In genomic region chr19:29365105-29365504, GRCm38 (mm10) we compare ENCODE assay signal across 24 mouse cellular contexts. TPM values are rescaled to one million over a fixed set of nuclear protein-coding genes. Genes with fewer than 3 reads are reported as not detected.
DNase-seq lines count a peak whose midpoint lies in the region; ATAC-seq and TF ChIP-seq lines count a peak whose summit lies in the region.
"Had no signal": no experiment of that assay in that cellular context is flagged by ENCODE, and none has a peak within 500 bp of the region (broad histone marks: within the 10 kb centered on the region; RNA-seq: fewer than 3 reads in every experiment).

No protein-coding gene starts in this region.

- no peak overlapping the region for H3K4me3 ChIP-seq in ES-E14 (ENCODE audit: insufficient read depth in 1 of 2, low read depth in 1 of 2, low read length in 2 of 2, poor library complexity in 1 of 2, severe bottlenecking in 1 of 2)
- H3K4me3 ChIP-seq in hindbrain, embryonic 14.5 days (replicated peaks; ENCODE audit: low read length), result no peak overlapping the region
- H3K4me3 ChIP-seq in neural tube, embryonic 15.5 days (replicated peaks), result no peak overlapping the region
- H3K4me3 ChIP-seq: embryonic facial prominence, embryonic 15.5 days; forebrain, embryonic 10.5 days; hindbrain, embryonic 13.5 days; liver, embryonic 12.5 days; midbrain, embryonic 13.5 days had no signal

- in situ Hi-C loops in ES-E14 (cut with MboI; ENCODE audit: low sequenced_read_pairs in 2 of 2, unreplicated experiment in 2 of 2), result no loop called here

- peak; percentile 21 to 44 for DNase-seq in kidney, postnatal 4 days
- DNase-seq in kidney, postnatal 36 days, result no peak
- DNase-seq in B cell, adult 2 months, result peak; percentile 85 to 90
- peak; percentile 57 for DNase-seq in ES-E14 (ENCODE audit: low read depth, low spot score)
- DNase-seq in naive thymus-derived CD4-positive, alpha-beta T cell, adult 2 months (ENCODE audit: low read depth), result peak; percentile 41
- no peak for DNase-seq in hindbrain, embryonic 14.5 days (ENCODE audit: low spot score)
- DNase-seq: cerebellum, postnatal 10 days; embryo, embryonic 11 days; gastrocnemius, postnatal 25 days; heart, postnatal 10 days; layer of hippocampus, adult 9-11 months; lung, embryonic 14.5 days; right cerebral cortex, postnatal 14 days had no signal

- no peak overlapping the region for H3K4me2 ChIP-seq in hindbrain, embryonic 14.5 days (replicated peaks)
- H3K4me2 ChIP-seq in neural tube, embryonic 15.5 days, result no peak overlapping the region
- H3K4me2 ChIP-seq: embryonic facial prominence, embryonic 15.5 days; hindbrain, embryonic 13.5 days; lung, embryonic 14.5 days; midbrain, embryonic 13.5 days had no signal

- no peaks in the 10 kb centered on the region for H3K27me3 ChIP-seq in hindbrain, embryonic 14.5 days (ENCODE audit: control insufficient read depth, insufficient read depth, low read length)
- H3K27me3 ChIP-seq in neural tube, embryonic 15.5 days (replicated peaks), result no peaks in the 10 kb centered on the region
- H3K27me3 ChIP-seq: embryonic facial prominence, embryonic 15.5 days; liver, embryonic 12.5 days had no signal

- no peaks in the 10 kb centered on the region for H3K9me3 ChIP-seq in ES-E14 (ENCODE audit: control insufficient read depth, insufficient read depth, low read depth, low read length)
- H3K9me3 ChIP-seq in hindbrain, embryonic 14.5 days (ENCODE audit: control insufficient read depth, low read length), result no peaks in the 10 kb centered on the region
- H3K9me3 ChIP-seq in neural tube, embryonic 15.5 days (replicated peaks), result no peaks in the 10 kb centered on the region
- H3K9me3 ChIP-seq: embryonic facial prominence, embryonic 15.5 days; forebrain, embryonic 10.5 days; hindbrain, embryonic 13.5 days; liver, embryonic 12.5 days; midbrain, embryonic 13.5 days had no signal

- H3K27ac ChIP-seq in ES-E14 (ENCODE audit: insufficient read depth, low read depth, low read length, poor library complexity, severe bottlenecking), result no peak overlapping the region
- no peak overlapping the region for H3K27ac ChIP-seq in hindbrain, embryonic 14.5 days
- no peak overlapping the region for H3K27ac ChIP-seq in neural tube, embryonic 15.5 days (replicated peaks)
- H3K27ac ChIP-seq: embryonic facial prominence, embryonic 15.5 days; forebrain, embryonic 10.5 days; hindbrain, embryonic 13.5 days; kidney, postnatal 0 days; liver, embryonic 12.5 days; midbrain, embryonic 13.5 days had no signal

- H3K9ac ChIP-seq in ES-E14 (ENCODE audit: insufficient read depth, low read depth, low read length, poor library complexity, severe bottlenecking), result no peak overlapping the region
- no peak overlapping the region for H3K9ac ChIP-seq in hindbrain, embryonic 14.5 days
- no peak overlapping the region for H3K9ac ChIP-seq in neural tube, embryonic 15.5 days (replicated peaks)
- H3K9ac ChIP-seq: embryonic facial prominence, embryonic 15.5 days; hindbrain, embryonic 13.5 days; liver, embryonic 12.5 days; lung, embryonic 14.5 days; midbrain, embryonic 13.5 days had no signal

- no peaks in the 10 kb centered on the region for H3K36me3 ChIP-seq in ES-E14 (ENCODE audit: control insufficient read depth, insufficient read depth, low read length, poor library complexity, severe bottlenecking)
- H3K36me3 ChIP-seq in hindbrain, embryonic 14.5 days (replicated peaks; ENCODE audit: control insufficient read depth, insufficient read depth), result no peaks in the 10 kb centered on the region
- no peaks in the 10 kb centered on the region for H3K36me3 ChIP-seq in neural tube, embryonic 15.5 days
- H3K36me3 ChIP-seq: embryonic facial prominence, embryonic 15.5 days; forebrain, embryonic 10.5 days; hindbrain, embryonic 13.5 days; liver, embryonic 12.5 days; midbrain, embryonic 13.5 days had no signal

- H3K4me1 ChIP-seq in ES-E14 (ENCODE audit: control insufficient read depth in 2 of 2, insufficient read depth in 2 of 2, low read length in 2 of 2, poor library complexity in 1 of 2), result peaks cover 0 to 6% of the 10 kb centered on the region in 2 experiments; a peak in 2 of 4 replicates
- peaks cover 24% of the 10 kb centered on the region for H3K4me1 ChIP-seq in hindbrain, embryonic 14.5 days (replicated peaks; ENCODE audit: control insufficient read depth, insufficient read depth, low read length)
- peaks cover 30% of the 10 kb centered on the region for H3K4me1 ChIP-seq in neural tube, embryonic 15.5 days

- WGBS in hindbrain, embryonic 14.5 days, result 21% methylated on average over 3 of the region's 3 CpGs
- WGBS in neural tube, embryonic 15.5 days, result 40% methylated on average over 3 of the region's 3 CpGs

- no peak for ATAC-seq in hindbrain, embryonic 14.5 days (ENCODE audit: low FRiP score)
- ATAC-seq in neural tube, embryonic 15.5 days (ENCODE audit: low FRiP score), result no peak
- ATAC-seq: intestine, postnatal 0 days; liver, embryonic 12.5 days; midbrain, embryonic 13.5 days had no signal

TF ChIP-seq in ES-E14, 5 proteins besides CTCF, POLR2A, EP300 and RAD21:
- TF ChIP-seq ZNF384 (IDR thresholded peaks at IDR 0.05; ENCODE audit: low read depth, low read length), result no peak
- no peak for TF ChIP-seq CHD2 (IDR thresholded peaks at IDR 0.05; ENCODE audit: low read depth, low read length)
- no peak for TF ChIP-seq HCFC1 (IDR thresholded peaks at IDR 0.05; ENCODE audit: borderline replicate concordance, insufficient read depth, low read length)
- TF ChIP-seq ZC3H11A (IDR thresholded peaks at IDR 0.05; ENCODE audit: borderline replicate concordance, low read depth, low read length), result no peak
- no peak for TF ChIP-seq MAFK (IDR thresholded peaks at IDR 0.05; ENCODE audit: insufficient read depth, low read depth, low read length)

RNA-seq across cellular contexts. Expression of gene Plgrkt, which starts 2.1 kb away (rescaled TPM):
- 13.6 and 15.7 TPM in 2 replicates for total RNA-seq in ES-E14 (2012; rRNA removed)
- 78.1 and 81.6 TPM in 2 replicates for polyA plus RNA-seq in hindbrain, embryonic 14.5 days (2014; fragmentation: Nextera tagmentation; extraction: Ambion mirVana)
- polyA plus RNA-seq in neural tube, embryonic 15.5 days (2015; fragmentation: Nextera tagmentation; extraction: Ambion mirVana), result 75.7 and 132 TPM in 2 replicates

RNA-seq across cellular contexts. Expression of gene Cd274, which starts 2.1 kb away (rescaled TPM):
- 0.58 and 0.62 TPM in 2 replicates for total RNA-seq in ES-E14 (2012; rRNA removed)
- polyA plus RNA-seq in hindbrain, embryonic 14.5 days (2014; fragmentation: Nextera tagmentation; extraction: Ambion mirVana), result 0.48 and 0.77 TPM in 2 replicates
- 0.81 and 4.5 TPM in 2 replicates for polyA plus RNA-seq in neural tube, embryonic 15.5 days (2015; fragmentation: Nextera tagmentation; extraction: Ambion mirVana)
- polyA plus RNA-seq: limb, embryonic 11.5 days had no signal

RNA-seq across cellular contexts. Expression of gene Rln1, which starts 30.6 kb away (rescaled TPM):
- total RNA-seq in ES-E14 (2012; rRNA removed), result 3.4 and 4.1 TPM in 2 replicates
- polyA plus RNA-seq in hindbrain, embryonic 14.5 days (2014; fragmentation: Nextera tagmentation; extraction: Ambion mirVana), result 3.2 and 4.4 TPM in 2 replicates
- polyA plus RNA-seq in neural tube, embryonic 15.5 days (2015; fragmentation: Nextera tagmentation; extraction: Ambion mirVana), result 3.6 and 4.5 TPM in 2 replicates
- total RNA-seq: gastrocnemius, postnatal 25 days; heart, postnatal 10 days had no signal
- polyA plus RNA-seq: intestine, postnatal 0 days; limb, embryonic 11.5 days; liver, embryonic 12.5 days; lung, embryonic 14.5 days; macrophage had no signal

RNA-seq across cellular contexts. Expression of gene Insl6, which starts 39.9 kb away (rescaled TPM):
- 1.7 and 3.2 TPM in 2 replicates for total RNA-seq in ES-E14 (2012; rRNA removed)
- polyA plus RNA-seq in hindbrain, embryonic 14.5 days (2014; fragmentation: Nextera tagmentation; extraction: Ambion mirVana), result 1.7 and 1.8 TPM in 2 replicates
- 1.7 and 3.2 TPM in 2 replicates for polyA plus RNA-seq in neural tube, embryonic 15.5 days (2015; fragmentation: Nextera tagmentation; extraction: Ambion mirVana)
- total RNA-seq: gastrocnemius, postnatal 25 days had no signal

RNA-seq across cellular contexts. Expression of gene Pdcd1lg2, which starts 45.6 kb away (rescaled TPM):
- total RNA-seq in ES-E14 (2012; rRNA removed), result not detected in 2 replicates
- 0.15 TPM in 1 of 2 replicates, not detected in the other for polyA plus RNA-seq in hindbrain, embryonic 14.5 days (2014; fragmentation: Nextera tagmentation; extraction: Ambion mirVana)
- polyA plus RNA-seq in neural tube, embryonic 15.5 days (2015; fragmentation: Nextera tagmentation; extraction: Ambion mirVana), result 0.09 and 0.56 TPM in 2 replicates
- total RNA-seq: gastrocnemius, postnatal 25 days; heart, postnatal 10 days had no signal
- polyA plus RNA-seq: C2C12; embryonic facial prominence, embryonic 15.5 days; forebrain, embryonic 10.5 days; hindbrain, embryonic 13.5 days; intestine, postnatal 0 days; kidney, postnatal 0 days; limb, embryonic 11.5 days; lung, embryonic 14.5 days had no signal

Comparison
In these comparisons a context has a peak if more than half of its experiments do, and no peak if none do; other contexts are left out.
1. DNase-seq: peak in kidney, postnatal 4 days (2 of 2), B cell, adult 2 months (2 of 2), ES-E14 (single experiment) and naive thymus-derived CD4-positive, alpha-beta T cell, adult 2 months (single experiment); none in kidney, postnatal 36 days (0 of 2) and hindbrain, embryonic 14.5 days (single experiment).